Mouse (Mus musculus): ENCODE results near the gene Nck1. TPM values are rescaled to one million over a fixed set of nuclear protein-coding genes. Genes with fewer than 3 reads are reported as not detected.

Gene Nck1
- polyA plus RNA-seq, 1 experiment from 2014 or later = 65.7 TPM

DNA sequence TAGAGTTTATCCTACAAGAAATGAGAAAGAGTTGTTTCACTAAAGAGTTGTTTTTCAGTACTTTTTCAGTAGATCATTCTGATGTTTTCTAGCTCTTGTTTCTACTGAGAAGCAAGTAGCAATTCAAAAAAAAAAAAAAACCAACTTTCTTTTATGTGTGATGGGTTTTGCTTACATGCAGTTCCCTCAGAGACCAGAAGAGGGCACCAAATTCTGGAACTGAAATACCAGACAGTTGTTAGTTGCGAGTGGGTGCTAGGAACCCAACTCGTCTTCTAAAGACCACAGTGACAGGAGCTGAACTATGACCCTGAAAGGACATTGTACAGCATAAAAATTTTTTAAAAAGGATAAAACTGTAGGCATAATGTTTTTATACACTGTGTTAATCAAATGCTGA, 2.4 kb upstream of the Nck1 start:
- H3K4me3 ChIP-seq (ENCODE audit: low read depth, low read length) = no peak overlapping the region
- ATAC-seq (replicated peaks; ENCODE audit: insufficient number of reproducible peaks, low FRiP score, low TSS enrichment) = no peak
- no peaks in the 10 kb centered on the region for H3K27me3 ChIP-seq (ENCODE audit: control insufficient read depth, insufficient read depth, low read length)
- WGBS (ENCODE audit: insufficient replicate concordance) = 87% methylated on average over 2 of the region's 2 CpGs
- no peak overlapping the region for H3K27ac ChIP-seq (ENCODE audit: low read depth, low read length)
- H3K9ac ChIP-seq (ENCODE audit: low read depth, low read length) = no peak overlapping the region
- peaks cover 3% of the 10 kb centered on the region; the same call in 1 of the 2 replicates for H3K36me3 ChIP-seq (ENCODE audit: control insufficient read depth, insufficient read depth, low read length)
- no peak overlapping the region for H3K4me2 ChIP-seq
- peaks cover 9% of the 10 kb centered on the region for H3K9me3 ChIP-seq (replicated peaks; ENCODE audit: control insufficient read depth, low read length)
- H3K4me1 ChIP-seq (ENCODE audit: control insufficient read depth, insufficient read depth, low read length) = peaks cover 9% of the 10 kb centered on the region; the same call in 1 of the 2 replicates

DNA sequence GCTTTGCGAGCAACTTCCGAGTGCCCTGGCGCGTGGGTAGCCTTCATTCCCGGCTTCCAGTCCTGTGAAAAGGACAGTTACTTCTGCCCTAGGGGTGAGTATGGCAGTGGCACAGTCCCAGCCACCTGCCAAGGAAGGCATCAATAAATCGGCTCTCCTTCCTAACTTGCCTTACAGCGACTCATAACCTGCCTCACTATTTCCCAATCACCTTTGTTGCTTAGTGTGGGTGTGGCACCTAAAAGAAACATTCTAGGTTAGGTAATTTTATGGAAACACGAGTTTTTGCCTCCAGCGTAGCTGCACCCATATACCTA, 618 bp upstream of the Nck1 start:
- no peak for ATAC-seq (replicated peaks; ENCODE audit: insufficient number of reproducible peaks, low FRiP score, low TSS enrichment)
- peak overlapping the region; percentile 83 for H3K27ac ChIP-seq (ENCODE audit: low read depth, low read length)
- H3K4me1 ChIP-seq (ENCODE audit: control insufficient read depth, insufficient read depth, low read length) = peaks cover 9% of the 10 kb centered on the region; the same call in 1 of the 2 replicates
- 16% methylated on average over 9 of the region's 9 CpGs for WGBS (ENCODE audit: insufficient replicate concordance)
- peaks cover 3% of the 10 kb centered on the region; the same call in 1 of the 2 replicates for H3K36me3 ChIP-seq (ENCODE audit: control insufficient read depth, insufficient read depth, low read length)
- peak overlapping the region; percentile 84 for H3K4me3 ChIP-seq (ENCODE audit: low read depth, low read length)
- H3K4me2 ChIP-seq = peak overlapping the region; percentile 76
- peak overlapping the region; percentile 94 for H3K9ac ChIP-seq (ENCODE audit: low read depth, low read length)
- peaks cover 9% of the 10 kb centered on the region for H3K9me3 ChIP-seq (replicated peaks; ENCODE audit: control insufficient read depth, low read length)
- H3K27me3 ChIP-seq (ENCODE audit: control insufficient read depth, insufficient read depth, low read length) = no peaks in the 10 kb centered on the region

DNA sequence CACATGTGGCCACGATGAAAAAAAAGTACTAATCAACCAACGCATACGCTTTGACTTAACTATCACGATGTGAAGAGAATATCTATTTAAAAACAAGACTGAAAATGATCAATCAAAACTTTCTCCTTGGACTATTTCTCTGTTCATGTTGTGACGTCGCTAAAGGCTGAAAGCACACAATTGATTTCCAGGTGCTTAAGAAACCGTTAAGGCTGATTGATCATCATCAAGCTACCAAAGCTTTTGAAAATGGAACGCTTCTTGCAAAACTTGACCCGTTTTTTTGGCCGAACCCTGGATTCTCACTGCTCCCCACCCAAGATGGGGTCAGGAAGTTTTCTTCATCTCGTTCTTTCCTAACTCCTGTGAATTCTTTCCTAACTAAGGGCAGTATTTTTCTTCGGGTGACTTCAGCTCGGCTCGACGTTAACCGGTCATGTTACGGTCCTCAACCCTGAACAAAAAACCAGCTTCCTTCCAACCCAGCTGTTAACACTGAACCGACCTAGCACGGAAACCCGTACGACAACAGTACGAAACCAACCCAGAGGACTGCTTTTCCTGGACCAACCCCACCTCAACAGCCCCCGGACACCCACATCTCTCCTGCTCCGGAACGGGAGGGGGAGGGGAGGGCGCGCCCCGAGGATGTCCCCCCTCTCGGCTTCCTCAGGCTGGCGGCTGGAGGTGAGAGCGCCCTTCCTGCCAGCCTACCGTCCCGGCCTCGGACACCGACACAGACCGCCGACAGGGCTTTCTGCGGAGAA, 803 bp downstream of the Nck1 start:
- peaks cover 3% of the 10 kb centered on the region; the same call in 1 of the 2 replicates for H3K36me3 ChIP-seq (ENCODE audit: control insufficient read depth, insufficient read depth, low read length)
- H3K4me3 ChIP-seq (ENCODE audit: low read depth, low read length) = peak overlapping the region; percentile 84
- no peak for ATAC-seq (replicated peaks; ENCODE audit: insufficient number of reproducible peaks, low FRiP score, low TSS enrichment)
- WGBS (ENCODE audit: insufficient replicate concordance) = 1% methylated on average over 38 of the region's 38 CpGs
- peak overlapping the region; percentile 94 for H3K9ac ChIP-seq (ENCODE audit: low read depth, low read length)
- H3K27me3 ChIP-seq (ENCODE audit: control insufficient read depth, insufficient read depth, low read length) = no peaks in the 10 kb centered on the region
- peak overlapping the region; percentile 84 for H3K27ac ChIP-seq (ENCODE audit: low read depth, low read length)
- H3K4me2 ChIP-seq = peak overlapping the region; percentile 76
- peaks cover 11% of the 10 kb centered on the region; the same call in 1 of the 2 replicates for H3K4me1 ChIP-seq (ENCODE audit: control insufficient read depth, insufficient read depth, low read length)
- peaks cover 9% of the 10 kb centered on the region for H3K9me3 ChIP-seq (replicated peaks; ENCODE audit: control insufficient read depth, low read length)

DNA sequence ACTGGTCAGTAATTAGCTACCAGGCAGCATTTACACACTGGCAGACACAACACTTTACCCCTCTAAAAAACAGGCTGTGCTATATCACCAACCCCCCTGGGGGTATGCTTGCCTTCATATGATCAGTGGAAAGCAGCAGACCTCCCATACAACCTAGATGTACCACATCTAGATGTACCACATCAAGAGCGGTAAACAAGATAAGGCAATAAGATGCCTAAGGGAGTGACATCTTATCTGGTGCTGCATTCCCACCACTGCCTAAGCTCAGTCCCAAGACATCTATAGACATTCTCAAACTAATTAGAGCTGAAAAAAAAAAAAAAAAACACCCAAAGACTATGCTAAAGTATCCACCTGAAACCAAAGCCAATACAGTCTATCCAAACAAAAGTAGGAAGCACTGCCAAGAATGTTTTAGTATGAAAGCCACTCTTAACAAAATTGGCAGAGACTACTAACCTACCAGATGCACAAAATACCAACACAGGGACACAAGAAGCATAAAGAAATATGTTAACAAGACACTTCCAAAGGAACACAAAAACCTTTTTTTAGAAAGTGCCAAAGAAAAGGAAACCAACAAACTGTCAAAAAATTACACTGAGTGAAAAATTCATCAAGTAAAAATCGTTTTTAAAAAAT, 10.2 kb downstream of the Nck1 start:
- WGBS (ENCODE audit: insufficient replicate concordance) = 79% methylated on average over 2 of the region's 2 CpGs
- Histone ChIP-seq H3K36me3 (ENCODE audit: control insufficient read depth, insufficient read depth, low read length) (no peaks in the 10 kb centered on the region; the same call in 1 of the 2 replicates), H3K4me1 (ENCODE audit: control insufficient read depth, insufficient read depth, low read length) (0 out of 2 replicates have a peak, but pooled peaks cover 4% of the 10 kb centered on the region), H3K4me3 (ENCODE audit: low read depth, low read length) (no peak overlapping the region), H3K27ac (ENCODE audit: low read depth, low read length) (no peak overlapping the region), H3K27me3 (ENCODE audit: control insufficient read depth, insufficient read depth, low read length) (no peaks in the 10 kb centered on the region), H3K9ac (ENCODE audit: low read depth, low read length) (no peak overlapping the region), H3K4me2 (no peak overlapping the region), H3K9me3 (replicated peaks; ENCODE audit: control insufficient read depth, low read length) (no peaks in the 10 kb centered on the region)
- no peak for ATAC-seq (replicated peaks; ENCODE audit: insufficient number of reproducible peaks, low FRiP score, low TSS enrichment)

DNA sequence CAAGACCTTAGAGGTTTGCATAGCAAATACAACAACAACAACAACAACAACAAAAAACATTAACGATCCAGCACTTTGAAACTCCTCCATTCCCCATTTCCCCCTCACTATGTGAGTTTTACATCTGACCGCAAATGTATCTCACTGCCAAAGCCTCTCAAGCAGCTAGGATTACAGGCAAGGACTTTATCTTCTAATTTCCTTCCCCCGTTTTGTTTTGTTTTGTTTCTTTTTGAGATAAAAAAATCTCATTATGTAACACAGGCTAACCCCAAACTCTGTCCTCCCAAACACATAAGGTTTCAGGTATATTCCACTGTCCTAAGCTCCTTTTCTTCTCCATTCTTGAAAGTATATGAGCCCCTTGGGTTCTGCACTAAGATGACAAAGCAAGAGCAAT, 11.2 kb downstream of the Nck1 start:
- Histone ChIP-seq H3K4me1 (ENCODE audit: control insufficient read depth, insufficient read depth, low read length) (peaks cover 2% of the 10 kb centered on the region; the same call in 1 of the 2 replicates), H3K4me2 (no peak overlapping the region), H3K9ac (ENCODE audit: low read depth, low read length) (no peak overlapping the region), H3K36me3 (ENCODE audit: control insufficient read depth, insufficient read depth, low read length) (no peaks in the 10 kb centered on the region; the same call in 1 of the 2 replicates), H3K4me3 (ENCODE audit: low read depth, low read length) (no peak overlapping the region), H3K27ac (ENCODE audit: low read depth, low read length) (no peak overlapping the region), H3K9me3 (replicated peaks; ENCODE audit: control insufficient read depth, low read length) (no peaks in the 10 kb centered on the region), H3K27me3 (ENCODE audit: control insufficient read depth, insufficient read depth, low read length) (no peaks in the 10 kb centered on the region)
- no peak for ATAC-seq (replicated peaks; ENCODE audit: insufficient number of reproducible peaks, low FRiP score, low TSS enrichment)
- WGBS (ENCODE audit: insufficient replicate concordance) = 64% methylated on average over 3 of the region's 3 CpGs

DNA sequence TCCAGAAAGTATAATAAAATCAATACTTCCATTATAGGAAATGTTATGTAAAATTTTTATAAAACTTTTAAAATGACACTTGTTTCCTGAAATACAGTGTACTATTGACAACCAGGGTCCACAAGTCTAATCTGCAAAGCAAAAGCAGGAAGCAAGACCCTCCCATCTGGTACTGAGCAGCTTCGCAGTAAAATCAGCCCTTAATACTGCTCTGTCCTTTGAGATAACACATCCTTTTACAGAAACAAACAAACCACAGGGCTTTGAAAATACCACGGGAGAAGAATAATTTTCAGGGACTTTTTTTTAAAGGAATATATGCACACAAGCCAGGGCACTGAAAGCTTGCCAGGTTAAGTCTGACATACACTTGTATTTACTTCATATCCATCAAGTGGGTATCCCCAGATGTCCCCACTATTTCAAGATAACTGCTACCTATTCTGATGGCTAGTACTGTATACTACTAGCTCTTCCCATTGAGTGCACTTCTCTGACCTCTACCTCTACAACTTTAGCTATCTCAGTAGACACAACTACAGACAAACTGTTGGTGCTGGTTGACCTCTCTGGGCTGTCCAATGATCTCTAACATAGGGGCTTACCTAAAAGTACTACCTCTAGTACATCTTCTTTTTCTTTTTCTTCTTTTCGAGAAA, 13.0 kb downstream of the Nck1 start:
- no peaks in the 10 kb centered on the region for H3K27me3 ChIP-seq (ENCODE audit: control insufficient read depth, insufficient read depth, low read length)
- H3K9me3 ChIP-seq (replicated peaks; ENCODE audit: control insufficient read depth, low read length) = no peaks in the 10 kb centered on the region
- H3K4me1 ChIP-seq (ENCODE audit: control insufficient read depth, insufficient read depth, low read length) = peaks cover 2% of the 10 kb centered on the region; the same call in 1 of the 2 replicates
- no peak overlapping the region for H3K4me2 ChIP-seq
- H3K27ac ChIP-seq (ENCODE audit: low read depth, low read length) = no peak overlapping the region
- H3K36me3 ChIP-seq (ENCODE audit: control insufficient read depth, insufficient read depth, low read length) = no peaks in the 10 kb centered on the region; the same call in none of the 2 replicates
- 60% methylated on average over 3 of the region's 3 CpGs for WGBS (ENCODE audit: insufficient replicate concordance)
- no peak overlapping the region for H3K4me3 ChIP-seq (ENCODE audit: low read depth, low read length)
- no peak overlapping the region for H3K9ac ChIP-seq (ENCODE audit: low read depth, low read length)
- ATAC-seq (replicated peaks; ENCODE audit: insufficient number of reproducible peaks, low FRiP score, low TSS enrichment) = no peak

DNA sequence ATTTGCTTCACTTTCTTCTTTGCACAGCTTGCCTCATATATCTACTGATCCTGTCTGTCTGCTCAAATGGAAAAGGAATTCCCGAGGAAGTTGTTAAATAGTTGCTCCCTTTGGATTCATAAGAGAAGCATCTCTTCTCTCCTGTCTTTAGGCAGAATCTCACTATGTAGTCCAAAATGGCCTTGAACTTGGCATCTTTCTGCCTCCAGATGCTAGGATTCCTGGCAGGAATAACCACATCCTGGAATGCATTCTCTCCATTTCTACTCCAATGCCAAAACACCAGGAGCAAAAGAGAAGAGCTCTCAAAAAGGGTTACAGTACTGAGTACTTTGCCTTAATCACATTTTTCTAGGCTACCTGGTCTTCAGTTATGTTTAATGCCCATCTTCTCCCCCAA, 14.6 kb downstream of the Nck1 start:
- Histone ChIP-seq H3K27me3 (ENCODE audit: control insufficient read depth, insufficient read depth, low read length) (no peaks in the 10 kb centered on the region), H3K4me2 (no peak overlapping the region), H3K36me3 (ENCODE audit: control insufficient read depth, insufficient read depth, low read length) (no peaks in the 10 kb centered on the region; the same call in none of the 2 replicates), H3K27ac (ENCODE audit: low read depth, low read length) (no peak overlapping the region), H3K9me3 (replicated peaks; ENCODE audit: control insufficient read depth, low read length) (no peaks in the 10 kb centered on the region), H3K4me1 (ENCODE audit: control insufficient read depth, insufficient read depth, low read length) (peaks cover 2% of the 10 kb centered on the region; the same call in 1 of the 2 replicates), H3K9ac (ENCODE audit: low read depth, low read length) (no peak overlapping the region), H3K4me3 (ENCODE audit: low read depth, low read length) (no peak overlapping the region)
- WGBS (ENCODE audit: insufficient replicate concordance) = 74% methylated on average over 1 of the region's 1 CpGs
- no peak for ATAC-seq (replicated peaks; ENCODE audit: insufficient number of reproducible peaks, low FRiP score, low TSS enrichment)

DNA sequence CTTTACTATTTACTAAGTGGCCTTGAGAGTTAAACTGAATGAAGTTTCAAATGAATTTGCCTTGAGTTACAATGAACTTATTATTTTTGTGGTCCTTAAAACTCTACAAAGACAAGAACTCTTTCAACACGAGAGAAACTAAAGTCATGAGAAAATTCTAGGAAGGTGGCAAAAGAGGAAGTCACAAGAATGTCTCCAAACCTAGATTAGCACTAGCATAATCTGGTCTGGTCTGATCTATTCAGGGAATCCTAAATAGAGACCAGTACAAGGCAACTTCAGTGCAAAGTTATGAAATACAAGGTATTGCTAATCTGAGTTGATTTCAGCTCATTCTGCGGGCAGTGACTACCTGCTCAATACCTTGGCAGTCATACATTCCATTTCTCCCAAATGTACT, 20.7 kb downstream of the Nck1 start:
- no peak for ATAC-seq (replicated peaks; ENCODE audit: insufficient number of reproducible peaks, low FRiP score, low TSS enrichment)
- Histone ChIP-seq H3K9ac (ENCODE audit: low read depth, low read length) (no peak overlapping the region), H3K4me3 (ENCODE audit: low read depth, low read length) (no peak overlapping the region), H3K9me3 (replicated peaks; ENCODE audit: control insufficient read depth, low read length) (no peaks in the 10 kb centered on the region), H3K4me1 (ENCODE audit: control insufficient read depth, insufficient read depth, low read length) (peaks cover 10% of the 10 kb centered on the region; the same call in 1 of the 2 replicates), H3K27ac (ENCODE audit: low read depth, low read length) (no peak overlapping the region), H3K4me2 (no peak overlapping the region), H3K36me3 (ENCODE audit: control insufficient read depth, insufficient read depth, low read length) (no peaks in the 10 kb centered on the region; the same call in 1 of the 2 replicates), H3K27me3 (ENCODE audit: control insufficient read depth, insufficient read depth, low read length) (no peaks in the 10 kb centered on the region)
- WGBS (ENCODE audit: insufficient replicate concordance) = 78% methylated on average over 2 of the region's 2 CpGs

Measured in heart, embryonic 11.5 days (tissue).